Mouse (Mus musculus): Measurements from ENCODE around the gene Lnx2. TPM values are rescaled to one million over a fixed set of nuclear protein-coding genes. Genes with fewer than 3 reads are reported as not detected.

Lnx2 gene
- total and polyA plus RNA-seq, 3 experiments = 20.3 to 30.1 (median 22.9) TPM

DNA sequence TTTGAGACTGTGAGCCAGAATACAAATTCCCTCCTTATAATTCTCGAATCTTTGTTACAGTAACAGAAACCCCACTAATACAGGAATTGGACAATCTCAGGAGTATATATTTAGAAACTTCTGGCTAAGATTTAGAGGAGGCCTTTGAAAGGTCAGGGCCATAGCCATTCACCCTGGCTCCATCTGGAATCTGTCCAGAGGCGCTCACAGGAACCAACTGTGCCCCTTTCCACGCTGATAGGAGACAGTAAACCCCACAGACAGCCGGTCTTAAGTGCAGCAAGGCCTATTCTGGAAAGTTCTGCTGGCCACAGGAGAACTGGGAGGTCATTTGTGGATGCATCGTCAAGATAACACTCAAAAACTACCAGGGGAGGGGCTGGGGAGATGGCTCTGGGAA is 87.3 kb downstream of the Lnx2 start:
- Histone ChIP-seq H3K36me3 (replicated peaks in 1 of 2; ENCODE audit: control insufficient read depth in 1 of 2, insufficient read depth in 1 of 2, low read length in 1 of 2) (no peaks in the 10 kb centered on the region), H3K27me3 (replicated peaks) (peaks cover 2% of the 10 kb centered on the region), H3K4me2 (ENCODE audit: insufficient read depth, low read depth, poor library complexity, severe bottlenecking) (no peak overlapping the region), H3K9me3 (replicated peaks; ENCODE audit: low read length) (no peaks in the 10 kb centered on the region), H3K4me1 (ENCODE audit: control insufficient read depth in 1 of 2, insufficient read depth in 2 of 2) (no peaks in the 10 kb centered on the region), H3K4me3 (replicated peaks in 1 of 3; ENCODE audit: low read depth in 2 of 3, low read length in 2 of 3, poor library complexity in 1 of 3) (no peak overlapping the region), H3K79me2 (replicated peaks; ENCODE audit: control insufficient read depth, extremely low read depth, insufficient read depth, poor library complexity, severe bottlenecking) (no peaks in the 10 kb centered on the region), H3K9ac (ENCODE audit: insufficient read depth, low read depth) (no peak overlapping the region), H3K27ac (ENCODE audit: insufficient read depth, low read depth) (no peak overlapping the region)
- dilution Hi-C loops (cut with MboI; ENCODE audit: extremely low pct_ligation_motif_present, extremely low pct_unique_long_range_greater_than_20kb, low sequenced_read_pairs) = no loop called here
- DNase-seq (ENCODE audit: extremely low read depth) = no peak
- TF ChIP-seq ZKSCAN1 (IDR thresholded peaks at IDR 0.05; ENCODE audit: borderline replicate concordance, low read depth, low read length) (no peak), SIN3A (IDR thresholded peaks at IDR 0.05; ENCODE audit: low read length) (no peak), PAX5 (IDR thresholded peaks at IDR 0.05; ENCODE audit: low read length) (no peak), POLR2A (IDR thresholded peaks at IDR 0.05; ENCODE audit: low read depth, low read length) (no peak), GABPA (IDR thresholded peaks at IDR 0.05; ENCODE audit: insufficient replicate concordance, low read depth, low read length) (no peak), JUND (conservative IDR thresholded peaks at IDR 0.05; ENCODE audit: low read depth, low read length) (no peak), NELFE (IDR thresholded peaks at IDR 0.05; ENCODE audit: low read depth, low read length) (no peak), MYC (IDR thresholded peaks at IDR 0.05; ENCODE audit: low read depth, low read length) (no peak), CTCF (conservative IDR thresholded peaks at IDR 0.05 in 1 of 2, IDR thresholded peaks at IDR 0.05 in 1 of 2; ENCODE audit: low read depth in 2 of 2, low read length in 2 of 2) (no peak), ZNF384 (IDR thresholded peaks at IDR 0.05; ENCODE audit: low read depth, low read length) (no peak), CHD1 (IDR thresholded peaks at IDR 0.05; ENCODE audit: low read depth, low read length) (no peak), MAZ (IDR thresholded peaks at IDR 0.05; ENCODE audit: low read depth, low read length) (no peak), JUN (IDR thresholded peaks at IDR 0.05; ENCODE audit: insufficient read depth, low read depth, low read length) (no peak), ELF1 (IDR thresholded peaks at IDR 0.05; ENCODE audit: low read depth, low read length) (no peak), MEF2A (IDR thresholded peaks at IDR 0.05; ENCODE audit: borderline replicate concordance, low read depth, low read length) (no peak), MXI1 (IDR thresholded peaks at IDR 0.05; ENCODE audit: low read depth, low read length) (no peak), SMC3 (IDR thresholded peaks at IDR 0.05; ENCODE audit: low read depth, low read length) (no peak), ETS1 (conservative IDR thresholded peaks at IDR 0.05; ENCODE audit: low read depth, low read length) (no peak), BHLHE40 (IDR thresholded peaks at IDR 0.05; ENCODE audit: low read depth, low read length) (no peak)
- in situ Hi-C loops (cut with MboI; ENCODE audit: low pct_ligation_motif_present, low pct_unique_long_range_greater_than_20kb, low sequenced_read_pairs) = no loop called here

- H3K36me3 ChIP-seq (replicated peaks in 1 of 2; ENCODE audit: control insufficient read depth in 1 of 2, insufficient read depth in 1 of 2, low read length in 1 of 2) = no peaks in the 10 kb centered on the region
- no peaks in the 10 kb centered on the region; a peak in 1 of 4 replicates for H3K4me1 ChIP-seq (ENCODE audit: control insufficient read depth in 1 of 2, insufficient read depth in 2 of 2)
- dilution Hi-C loops (cut with MboI; ENCODE audit: extremely low pct_ligation_motif_present, extremely low pct_unique_long_range_greater_than_20kb, low sequenced_read_pairs) (no loop called here), in situ Hi-C loops (cut with MboI; ENCODE audit: low pct_ligation_motif_present, low pct_unique_long_range_greater_than_20kb, low sequenced_read_pairs) (no loop called here)
- H3K27ac ChIP-seq (ENCODE audit: insufficient read depth, low read depth) = no peak overlapping the region
- DNase-seq (ENCODE audit: extremely low read depth) = no peak
- no peak overlapping the region for H3K4me2 ChIP-seq (ENCODE audit: insufficient read depth, low read depth, poor library complexity, severe bottlenecking)
- H3K79me2 ChIP-seq (replicated peaks; ENCODE audit: control insufficient read depth, extremely low read depth, insufficient read depth, poor library complexity, severe bottlenecking) = no peaks in the 10 kb centered on the region
- H3K4me3 ChIP-seq (replicated peaks in 1 of 3; ENCODE audit: low read depth in 2 of 3, low read length in 2 of 3, poor library complexity in 1 of 3) = no peak overlapping the region
- no peak for TF ChIP-seq MEF2A (IDR thresholded peaks at IDR 0.05; ENCODE audit: borderline replicate concordance, low read depth, low read length)
- no peak for TF ChIP-seq NRF1 (IDR thresholded peaks at IDR 0.05; ENCODE audit: low read depth, low read length)
- no peak for TF ChIP-seq TCF12 (IDR thresholded peaks at IDR 0.05; ENCODE audit: low read depth, low read length)
- no peaks in the 10 kb centered on the region for H3K27me3 ChIP-seq (replicated peaks)
- H3K9ac ChIP-seq (ENCODE audit: insufficient read depth, low read depth) = no peak overlapping the region
- no peaks in the 10 kb centered on the region for H3K9me3 ChIP-seq (replicated peaks; ENCODE audit: low read length)
Measured at GRCm38 (mm10) chr5:146987588-146987987, 88.8 kb downstream of the Lnx2 start.
